Mouse (Mus musculus): Measurements from ENCODE around the gene Rab40b. TPM values are rescaled to one million over a fixed set of nuclear protein-coding genes. Genes with fewer than 3 reads are reported as not detected.
A peak's percentile ranks its signal among the peaks of the same experiment; 100 is the strongest.

Gene Rab40b
- 2.2 TPM in 1 of 2 replicates, not detected in the other for total RNA-seq (2014; fragmentation: Nextera tagmentation)
- total RNA-seq (2017), result 0.19 and 1.4 TPM in 2 replicates

- peak; percentile 93 for ATAC-seq (replicated peaks; ENCODE audit: low FRiP score, low TSS enrichment, poor library complexity, severe bottlenecking)
Measured at GRCm38 (mm10) chr11:121387750-121388553, at the start of gene Rab40b. Gene Rab40b (minus strand): TSS chr11:121388251.

- no peak for ATAC-seq (replicated peaks; ENCODE audit: low FRiP score, low TSS enrichment, poor library complexity, severe bottlenecking)
Measured at GRCm38 (mm10) chr11:121437236-121437635, 49.2 kb upstream of the Rab40b start.

GRCm38 (mm10) chr11:121434156-121435155 is 46.4 kb upstream of the Rab40b start, which contains the start of gene Fn3k:
Gene Fn3k (plus strand): TSS chr11:121434913.
- peak; percentile 86 for ATAC-seq (replicated peaks; ENCODE audit: low FRiP score, low TSS enrichment, poor library complexity, severe bottlenecking)

- ATAC-seq (replicated peaks; ENCODE audit: low FRiP score, low TSS enrichment, poor library complexity, severe bottlenecking), result peak; percentile 70
Measured at GRCm38 (mm10) chr11:121433397-121433796, 45.3 kb upstream of the Rab40b start.

- peak; percentile 66 for ATAC-seq (replicated peaks; ENCODE audit: low FRiP score, low TSS enrichment, poor library complexity, severe bottlenecking)
Measured at GRCm38 (mm10) chr11:121421553-121422173, 33.6 kb upstream of the Rab40b start.

GRCm38 (mm10) chr11:121420830-121421552 is 32.9 kb upstream of the Rab40b start, which contains the start of gene Fn3krp:
Gene Fn3krp (plus strand): TSS chr11:121421401.
- peak; percentile 96 for ATAC-seq (replicated peaks; ENCODE audit: low FRiP score, low TSS enrichment, poor library complexity, severe bottlenecking)

GRCm38 (mm10) chr11:121420379-121420778 is 32.3 kb upstream of the Rab40b start:
- no peak for ATAC-seq (replicated peaks; ENCODE audit: low FRiP score, low TSS enrichment, poor library complexity, severe bottlenecking)

- ATAC-seq (replicated peaks; ENCODE audit: low FRiP score, low TSS enrichment, poor library complexity, severe bottlenecking), result no peak
Measured at GRCm38 (mm10) chr11:121418932-121419331, 30.9 kb upstream of the Rab40b start.

- ATAC-seq (replicated peaks; ENCODE audit: low FRiP score, low TSS enrichment, poor library complexity, severe bottlenecking), result no peak
Measured at GRCm38 (mm10) chr11:121417971-121418370, 29.9 kb upstream of the Rab40b start.

GRCm38 (mm10) chr11:121415351-121415750 is 27.3 kb upstream of the Rab40b start:
- ATAC-seq (replicated peaks; ENCODE audit: low FRiP score, low TSS enrichment, poor library complexity, severe bottlenecking), result no peak

- ATAC-seq (replicated peaks; ENCODE audit: low FRiP score, low TSS enrichment, poor library complexity, severe bottlenecking), result no peak
Measured at GRCm38 (mm10) chr11:121414762-121415161, 26.7 kb upstream of the Rab40b start.

- ATAC-seq (replicated peaks; ENCODE audit: low FRiP score, low TSS enrichment, poor library complexity, severe bottlenecking), result no peak
Measured at GRCm38 (mm10) chr11:121407366-121408155, 19.5 kb upstream of the Rab40b start.

- ATAC-seq (replicated peaks; ENCODE audit: low FRiP score, low TSS enrichment, poor library complexity, severe bottlenecking), result peak; percentile 12
Measured at GRCm38 (mm10) chr11:121392405-121392804, 4.4 kb upstream of the Rab40b start.

GRCm38 (mm10) chr11:121390793-121391192 is 2.7 kb upstream of the Rab40b start:
- ATAC-seq (replicated peaks; ENCODE audit: low FRiP score, low TSS enrichment, poor library complexity, severe bottlenecking), result 0 out of 2 replicates have a peak, but pooled peaks have one; percentile 33

GRCm38 (mm10) chr11:121388554-121388945 is 499 bp upstream of the Rab40b start:
- ATAC-seq (replicated peaks; ENCODE audit: low FRiP score, low TSS enrichment, poor library complexity, severe bottlenecking), result peak; percentile 18; the same call in 1 of the 2 replicates

- no peak for ATAC-seq (replicated peaks; ENCODE audit: low FRiP score, low TSS enrichment, poor library complexity, severe bottlenecking)
Measured at GRCm38 (mm10) chr11:121380294-121380693, 7.8 kb downstream of the Rab40b start.

- no peak for ATAC-seq (replicated peaks; ENCODE audit: low FRiP score, low TSS enrichment, poor library complexity, severe bottlenecking)
Measured at GRCm38 (mm10) chr11:121378644-121379043, 9.4 kb downstream of the Rab40b start.

- ATAC-seq (replicated peaks; ENCODE audit: low FRiP score, low TSS enrichment, poor library complexity, severe bottlenecking), result no peak
Measured at GRCm38 (mm10) chr11:121373305-121373704, 14.7 kb downstream of the Rab40b start.

Measured in megakaryocyte-erythroid progenitor cell, adult 5-6 weeks (primary cell).